Mouse (Mus musculus) midbrain, postnatal 0 days (tissue): ENCODE results near the gene Rasgrp2. TPM values are rescaled to one million over a fixed set of nuclear protein-coding genes. Genes with fewer than 3 reads are reported as not detected.

Source experiments
- ATAC-seq: fragments of 200-750 bp; cut with Nextera tagmentation; 2 replicates; pipeline ENCODE4 v1.8.0; 2017; ENCODE audit warnings: moderate number of reproducible peaks, mild to moderate bottlenecking, moderate TSS enrichment, moderate library complexity; ENCODE audit not compliant: low FRiP score
- DNase-seq: peaks from one replicate; pipeline ENCODE4 v3.0.0-alpha.2; 2015; ENCODE audit warnings: low spot score
- H3K27ac ChIP-seq: fragments of 300-500 bp; sonication (generic); 2 replicates; pipeline ENCODE4 v1.5.1; 2014; ENCODE audit warnings: low read depth, mild to moderate bottlenecking, low read length, mixed read lengths
- H3K27me3 ChIP-seq: fragments of 300-500 bp; sonication (generic); 2 replicates; pipeline ENCODE4 v1.6.1; 2014; ENCODE audit warnings: low read length, control low read depth, mixed read lengths; ENCODE audit not compliant: insufficient read depth
- H3K36me3 ChIP-seq: fragments of 300-500 bp; sonication (generic); 2 replicates; pipeline ENCODE4 v1.6.1; 2014; ENCODE audit warnings: low read length, control low read depth, mixed read lengths; ENCODE audit not compliant: insufficient read depth
- H3K4me1 ChIP-seq: fragments of 300-500 bp; sonication (generic); 2 replicates; pipeline ENCODE4 v1.6.1; 2014; ENCODE audit warnings: mild to moderate bottlenecking, control low read depth, antibody characterized with exemption, low read length, mixed read lengths; ENCODE audit not compliant: insufficient read depth
- H3K4me2 ChIP-seq: fragments of 300-500 bp; sonication (generic); 2 replicates; pipeline ENCODE4 v1.6.1; 2014; ENCODE audit warnings: low read depth, mild to moderate bottlenecking, low read length, mixed read lengths; ENCODE audit not compliant: poor library complexity, severe bottlenecking
- H3K4me3 ChIP-seq: fragments of 300-500 bp; sonication (generic); 2 replicates; pipeline ENCODE4 v1.5.1; 2014; ENCODE audit warnings: low read depth, mild to moderate bottlenecking, low read length, moderate library complexity
- H3K9ac ChIP-seq: fragments of 300-500 bp; sonication (generic); replicated peaks from 2 replicates; pipeline ENCODE4 v1.6.1; 2014; ENCODE audit warnings: mild to moderate bottlenecking, low read length, moderate library complexity, mixed read lengths; ENCODE audit not compliant: poor library complexity, severe bottlenecking
- H3K9me3 ChIP-seq: fragments of 300-500 bp; sonication (generic); 2 replicates; pipeline ENCODE4 v1.6.1; 2016; ENCODE audit warnings: low read length, control low read depth
- CTCF ChIP-seq: IDR thresholded peaks from 2 replicates; pipeline ENCODE4 v1.5.1; 2016; ENCODE audit warnings: antibody characterized with exemption, mild to moderate bottlenecking
- WGBS: fragments of 180-500 bp; shearing (Covaris S2); extraction: QIAGEN DNeasy Blood & Tissue Kit; methylation state at CpG from one replicate; pipeline ENCODE4 v1.1.7; 2014; 5-methylcytosine and 5-hydroxymethylcytosine counted together
- polyA plus RNA-seq: library from polyadenylated mRNA; unstranded; fragments of >200 nt; fragmentation: Nextera tagmentation; extraction: Ambion mirVana; gene quantifications from 2 replicates; pipeline ENCODE4 v1.2.1, GENCODE M21; 2015
- total RNA-seq: library from RNA; depleted of rRNA; stranded (reverse); fragments of >200 nt; gene quantifications from 2 replicates; pipeline ENCODE4 v1.2.3, GENCODE M21; 2014

The Rasgrp2 gene
- total and polyA plus RNA-seq, 2 experiments from 2014 or later: 232 to 291 TPM

- Histone ChIP-seq H3K36me3 (peaks cover 12% of the 10 kb centered on the region), H3K9ac (peak overlapping the region; percentile 88), H3K4me3 (peak overlapping the region; percentile 69), H3K4me1 (peaks cover 17% of the 10 kb centered on the region; the same call in 1 of the 2 replicates), H3K9me3 (no peaks in the 10 kb centered on the region), H3K27ac (peak overlapping the region; percentile 82), H3K4me2 (peak overlapping the region; percentile 98), H3K27me3 (no peaks in the 10 kb centered on the region; the same call in 1 of the 2 replicates)
- ATAC-seq (peak; percentile 72), DNase-seq (peak; percentile 83)
- 1% methylated on average over 38 of the region's 39 CpGs for WGBS
- TF ChIP-seq CTCF: no peak
Observed at GRCm38 (mm10) chr19:6398447-6399284, 474 bp upstream of the Rasgrp2 start.

- Histone ChIP-seq H3K9ac (peak overlapping the region; percentile 88), H3K4me2 (peak overlapping the region; percentile 98), H3K36me3 (peaks cover 20% of the 10 kb centered on the region), H3K9me3 (no peaks in the 10 kb centered on the region), H3K4me3 (peak overlapping the region; percentile 69), H3K4me1 (peaks cover 17% of the 10 kb centered on the region; the same call in 1 of the 2 replicates), H3K27ac (peak overlapping the region; percentile 82), H3K27me3 (no peaks in the 10 kb centered on the region; the same call in 1 of the 2 replicates)
- DNase-seq: peak; percentile 58
- TF ChIP-seq CTCF: peak; percentile 51
- 4% methylated on average over 29 of the region's 29 CpGs for WGBS
- ATAC-seq: peak; percentile 32; the same call in 1 of the 2 replicates
Observed at GRCm38 (mm10) chr19:6400096-6401086, 1.3 kb downstream of the Rasgrp2 start.

GRCm38 (mm10) chr19:6401131-6401815 lies 2.1 kb downstream of the Rasgrp2 start:
- DNase-seq: peak; percentile 58
- ATAC-seq: no peak
- H3K27me3 ChIP-seq: no peaks in the 10 kb centered on the region; the same call in 1 of the 2 replicates
- H3K9ac ChIP-seq: peak overlapping the region; percentile 66
- H3K36me3 ChIP-seq: peaks cover 20% of the 10 kb centered on the region
- H3K9me3 ChIP-seq: no peaks in the 10 kb centered on the region
- H3K27ac ChIP-seq: peak overlapping the region; percentile 82
- TF ChIP-seq CTCF: peak; percentile 78
- H3K4me1 ChIP-seq: peaks cover 17% of the 10 kb centered on the region; the same call in 1 of the 2 replicates
- H3K4me3 ChIP-seq: peak overlapping the region; percentile 69
- H3K4me2 ChIP-seq: peak overlapping the region; percentile 98
- under 1% methylated on average over 32 of the region's 32 CpGs for WGBS

- DNase-seq (no peak), ATAC-seq (no peak)
- Histone ChIP-seq H3K27ac (no peak overlapping the region), H3K9ac (peak overlapping the region; percentile 66), H3K36me3 (peaks cover 20% of the 10 kb centered on the region), H3K4me2 (peak overlapping the region; percentile 98), H3K27me3 (no peaks in the 10 kb centered on the region; the same call in 1 of the 2 replicates), H3K9me3 (no peaks in the 10 kb centered on the region), H3K4me1 (peaks cover 17% of the 10 kb centered on the region; the same call in 1 of the 2 replicates), H3K4me3 (peak overlapping the region; percentile 69)
- TF ChIP-seq CTCF: no peak
- WGBS: 18% methylated on average over 9 of the region's 9 CpGs
Observed at GRCm38 (mm10) chr19:6401951-6402350, 2.8 kb downstream of the Rasgrp2 start.

GRCm38 (mm10) chr19:6403869-6404268 lies 4.7 kb downstream of the Rasgrp2 start:
- DNase-seq: no peak
- TF ChIP-seq CTCF: no peak
- ATAC-seq: no peak
- Histone ChIP-seq H3K9ac (no peak overlapping the region), H3K4me3 (no peak overlapping the region), H3K4me1 (peaks cover 17% of the 10 kb centered on the region; the same call in 1 of the 2 replicates), H3K27me3 (no peaks in the 10 kb centered on the region; the same call in 1 of the 2 replicates), H3K27ac (no peak overlapping the region), H3K9me3 (no peaks in the 10 kb centered on the region), H3K4me2 (no peak overlapping the region), H3K36me3 (peaks cover 27% of the 10 kb centered on the region)
- WGBS: 85% methylated on average over 10 of the region's 10 CpGs
